Comparison of ENCODE assay signal across 8 mouse cellular contexts in genomic region chr14:56886594-56887513, GRCm38 (mm10). TPM values are rescaled to one million over a fixed set of nuclear protein-coding genes. Genes with fewer than 3 reads are reported as not detected.
A peak's percentile ranks its signal among the peaks of the same experiment; 100 is the strongest.
DNase-seq lines count a peak whose midpoint lies in the region; ATAC-seq lines count a peak whose summit lies in the region.
"Not testable (repeated sequence)": the region's sequence is repeated elsewhere in the genome, so short reads cannot be mapped to it uniquely, and the experiment has no call there.

Zmym2 (plus strand) TSS chr14:56886653.

- H3K9me3 ChIP-seq in intestine, embryonic 15.5 days: not testable (repeated sequence)

- peak; percentile 85 for ATAC-seq in intestine, embryonic 15.5 days

- under 1% methylated on average over 48 of the region's 87 CpGs for WGBS in intestine, embryonic 15.5 days

- peak; percentile 65 for DNase-seq in adrenal gland, adult 8-10 months
- DNase-seq in embryo, embryonic 11.5 days (ENCODE audit: low read depth, low spot score): peak; percentile 54
- DNase-seq in gastrocnemius, postnatal 36 days: peak; percentile 55 to 70
- peak; percentile 67 to 73 for DNase-seq in left cerebral cortex, postnatal 25 days (ENCODE audit: low spot score in 2 of 2)
- DNase-seq in mesoderm, embryonic 11.5 days (ENCODE audit: low read depth, low spot score): peak; percentile 75
- DNase-seq in right cerebral cortex, postnatal 25 days: peak; percentile 75
- peak; percentile 68 to 70 for DNase-seq in urinary bladder, postnatal 36 days (ENCODE audit: low spot score in 2 of 2)

- H3K36me3 ChIP-seq in intestine, embryonic 15.5 days: not testable (repeated sequence)

- H3K27me3 ChIP-seq in intestine, embryonic 15.5 days (replicated peaks): not testable (repeated sequence)

- intact Hi-C loops in gastrocnemius, postnatal 36 days (cut with DNase I): not testable (repeated sequence)
- intact Hi-C loops in left cerebral cortex, postnatal 25 days (cut with DNase I): loop anchor here (2.0 kb wide), 2 partner anchors 76 to 108 kb away; partner anchors contain the start of genes Pspc1 and Zmym5

- peak within 1 kb of the TSS; percentile 99 for H3K27ac ChIP-seq in intestine, embryonic 15.5 days

- peak within 1 kb of the TSS; percentile 90 for H3K4me2 ChIP-seq in intestine, embryonic 15.5 days (replicated peaks)

- H3K4me3 ChIP-seq in intestine, embryonic 15.5 days (replicated peaks): peak within 1 kb of the TSS; percentile 83

- H3K9ac ChIP-seq in intestine, embryonic 15.5 days: peak within 1 kb of the TSS; percentile 90

- H3K4me1 ChIP-seq in intestine, embryonic 15.5 days (replicated peaks): not testable (repeated sequence)

RNA-seq across cellular contexts. Expression of gene Zmym2, which starts in this region (rescaled TPM):
- total RNA-seq in adrenal gland, adult 8-10 months (2022): 10 to 100 TPM; 50.4 to 84.7 (median 63.2) TPM
- total RNA-seq in gastrocnemius, postnatal 36 days (2021): 10 to 100 TPM; 30.5 to 34.2 TPM
- 30.1 and 30.3 TPM in 2 replicates for polyA plus RNA-seq in intestine, embryonic 15.5 days (2015; fragmentation: Nextera tagmentation; extraction: Ambion mirVana)
- total RNA-seq in left cerebral cortex, postnatal 25 days (2021): 100 to 1,000 TPM in 1 of 2 experiments, 10 to 100 TPM in 1; 91.1 to 101 TPM

Comparison
In these comparisons a context has a peak if more than half of its experiments do, and no peak if none do; other contexts are left out.
1. Peak in every context shown above with its lines: DNase-seq, ATAC-seq, H3K4me3 ChIP-seq and H3K27ac ChIP-seq.